Mouse (Mus musculus): ENCODE measurements at regions not wholly inside any gene's neighbourhood (a gene's known extent, or its start where the extent isn't known, plus 50 kb on each side); places are given as distances from the start of the nearest gene placed in this dataset.

DNA sequence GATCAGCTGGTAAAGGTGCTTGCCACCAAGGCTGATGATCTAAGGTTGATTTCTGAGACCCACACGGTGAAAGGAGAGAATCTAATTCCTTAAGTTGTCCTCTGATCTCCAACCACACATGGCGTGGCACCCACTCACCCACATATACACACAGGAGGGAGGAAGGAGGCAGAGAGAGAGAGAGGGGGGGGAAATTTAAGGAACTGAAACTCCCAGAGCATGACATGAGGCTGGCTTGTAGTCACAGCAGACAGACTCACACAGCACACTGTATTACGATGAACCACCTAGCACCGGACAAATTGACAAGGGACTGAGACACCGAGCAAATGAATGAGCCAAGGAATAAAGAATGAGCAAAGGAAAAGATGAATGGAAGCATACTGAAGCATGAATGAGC is 246.6 kb downstream of the Ptpru start:
- TF ChIP-seq TAL1 (IDR thresholded peaks at IDR 0.05; ENCODE audit: low read length) (no peak), GATA1 (IDR thresholded peaks at IDR 0.05; ENCODE audit: low read length) (no peak)

Data from erythroblast, embryonic 14.5 days (primary cell).